Mouse (Mus musculus): ENCODE data around the gene Rimbp3.

Gene Rimbp3

DNA sequence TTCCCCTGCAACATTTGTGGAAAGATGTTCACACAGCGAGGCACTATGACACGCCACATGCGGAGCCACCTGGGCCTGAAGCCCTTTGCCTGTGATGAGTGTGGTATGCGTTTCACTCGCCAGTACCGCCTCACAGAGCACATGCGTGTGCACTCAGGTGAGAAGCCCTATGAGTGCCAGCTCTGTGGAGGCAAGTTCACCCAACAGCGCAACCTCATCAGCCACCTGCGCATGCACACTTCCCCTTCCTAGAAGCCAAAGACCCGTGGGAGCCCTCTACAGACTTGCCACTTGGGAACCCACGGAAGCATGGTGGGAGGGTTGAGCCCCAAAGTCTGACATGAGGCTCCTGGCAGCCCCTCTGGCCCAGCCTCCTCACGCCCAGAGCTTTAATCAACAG lies 50.5 kb downstream of the Rimbp3 start:
- no peak for DNase-seq

DNA sequence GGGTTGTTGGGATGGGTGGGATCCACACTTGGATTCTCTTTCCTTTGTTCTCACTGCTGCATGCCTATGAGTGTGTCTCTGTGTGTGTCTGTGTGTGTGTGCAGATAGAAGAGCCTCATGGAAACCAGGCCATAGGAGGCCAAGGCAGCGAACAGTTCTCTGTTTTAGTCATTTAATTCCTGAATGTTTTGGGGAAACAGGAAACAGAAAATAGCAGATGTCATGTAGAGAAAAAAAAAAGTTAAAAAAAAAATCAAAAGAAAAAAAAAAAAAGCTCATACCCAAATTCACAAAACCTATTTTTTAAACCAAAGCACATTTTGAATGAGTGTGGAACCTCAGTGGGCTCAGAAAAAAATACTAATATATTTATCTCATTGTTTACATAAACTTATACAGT lies 52.9 kb downstream of the Rimbp3 start:
- DNase-seq = no peak

All from cerebellum, adult 9-11 months (tissue).